Mouse (Mus musculus) urinary bladder, postnatal 10 days (tissue): ENCODE results near the gene Pex11b.
A peak's percentile ranks its signal among the peaks of the same experiment; 100 is the strongest.
"Not testable (repeated sequence)": the region's sequence is repeated elsewhere in the genome, so short reads cannot be mapped to it uniquely, and the experiment has no call there.

ENCODE experiments used
- DNase-seq: peaks from one replicate; pipeline ENCODE4 v3.0.0; 2022; ENCODE audit warnings: low spot score

Gene Pex11b

DNA sequence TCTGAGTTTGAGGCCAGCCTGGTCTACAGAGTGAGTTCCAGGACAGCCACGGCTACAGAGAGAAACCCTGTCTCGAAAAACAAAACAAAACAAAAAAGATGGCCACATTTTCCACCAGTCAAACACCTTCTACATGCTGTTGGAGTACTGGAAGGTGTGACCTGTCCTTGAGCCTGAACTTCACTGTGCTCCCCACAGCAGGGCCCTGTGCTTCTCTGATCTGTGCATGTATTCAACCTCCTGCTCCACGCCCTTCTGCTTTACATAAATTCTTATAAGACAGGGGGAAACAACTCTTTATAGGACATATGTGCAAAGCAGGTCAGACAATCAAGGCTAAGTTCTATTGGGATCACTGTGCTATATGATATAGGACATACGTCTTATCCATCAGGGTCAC, 12.0 kb upstream of the Pex11b start:
- DNase-seq = no peak

DNA sequence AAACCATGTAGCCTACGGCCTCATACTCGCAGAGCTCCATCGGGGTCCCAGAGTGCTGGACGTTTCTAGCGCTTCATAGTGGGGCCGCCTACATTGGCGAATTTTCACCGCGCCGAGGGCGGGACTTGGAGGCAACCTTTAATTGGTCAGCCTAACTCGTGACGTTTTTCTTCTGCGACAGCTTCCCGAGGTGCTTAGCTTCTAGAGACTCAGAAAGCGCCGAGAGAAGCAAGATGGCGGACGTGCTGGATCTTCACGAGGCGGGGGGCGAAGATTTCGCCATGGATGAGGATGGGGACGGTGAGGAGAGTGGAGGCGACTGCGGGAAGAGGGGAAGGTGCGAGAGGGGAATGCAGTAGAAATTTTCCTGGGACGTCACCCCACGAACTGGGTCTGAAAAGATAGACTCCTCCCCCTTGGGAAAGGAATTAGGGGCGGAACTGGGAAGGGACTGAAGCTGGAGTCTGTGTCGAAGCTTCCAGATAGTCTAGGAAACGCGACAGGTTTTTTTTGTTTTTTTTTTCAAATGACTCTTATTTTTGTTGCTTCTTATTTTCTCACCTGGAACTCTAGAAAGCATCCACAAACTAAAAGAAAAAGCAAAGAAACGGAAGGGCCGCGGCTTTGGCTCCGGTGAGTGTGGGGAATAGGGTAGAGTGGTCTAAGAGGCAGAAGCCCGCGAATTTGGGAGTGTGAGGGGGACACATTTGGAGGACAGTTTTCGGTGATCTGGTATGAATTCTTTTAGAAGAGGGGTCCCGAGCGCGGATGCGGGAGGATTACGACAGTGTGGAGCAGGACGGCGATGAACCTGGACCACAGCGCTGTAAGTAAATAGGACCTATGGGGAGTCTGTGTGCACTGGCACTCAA, 5.2 kb upstream of the Pex11b start, which contains the start of gene Rbm8a:
TSS of gene Rbm8a (plus strand) at position 205 of the 872 bp plus-strand sequence.
- peak; percentile 85 for DNase-seq

DNA sequence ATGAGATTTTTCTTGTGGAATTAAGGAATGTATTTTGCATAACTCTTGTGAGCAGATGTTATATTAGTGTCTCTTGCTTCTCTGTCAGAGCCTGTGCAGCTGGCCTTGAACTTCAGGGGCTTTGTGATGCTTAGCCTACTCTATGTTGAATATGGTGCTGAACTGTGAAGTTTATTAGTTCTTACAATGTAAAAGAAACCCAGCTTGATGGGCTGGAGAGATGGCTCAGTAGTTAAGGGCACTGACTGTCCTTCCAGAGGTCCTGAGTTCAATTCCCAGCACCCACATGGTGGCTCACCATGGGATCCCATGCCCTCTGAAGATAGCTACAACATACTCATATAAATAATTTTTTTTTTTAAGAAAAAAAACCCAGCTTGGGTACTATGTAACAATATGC, 3.1 kb upstream of the Pex11b start:
- no peak for DNase-seq

DNA sequence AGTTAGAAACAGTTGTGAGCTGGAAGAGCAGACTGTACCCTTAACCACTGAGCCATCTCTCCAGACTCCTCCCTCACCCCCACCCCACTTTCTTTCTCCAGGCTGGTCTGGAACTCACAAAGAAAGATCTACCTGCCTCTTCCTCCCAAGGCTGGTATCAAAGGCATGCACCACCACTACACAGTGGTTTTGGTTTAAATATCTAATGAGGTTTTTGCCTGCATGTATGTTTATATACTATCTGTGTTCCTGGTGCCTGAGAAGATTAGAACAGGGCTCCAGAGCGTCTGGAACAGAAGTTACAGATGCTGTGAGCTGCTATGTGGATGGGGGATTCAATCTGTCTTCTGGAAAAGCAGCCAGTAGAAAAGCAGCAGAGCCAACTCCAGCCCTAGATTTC, 1.2 kb upstream of the Pex11b start:
- DNase-seq = no peak

DNA sequence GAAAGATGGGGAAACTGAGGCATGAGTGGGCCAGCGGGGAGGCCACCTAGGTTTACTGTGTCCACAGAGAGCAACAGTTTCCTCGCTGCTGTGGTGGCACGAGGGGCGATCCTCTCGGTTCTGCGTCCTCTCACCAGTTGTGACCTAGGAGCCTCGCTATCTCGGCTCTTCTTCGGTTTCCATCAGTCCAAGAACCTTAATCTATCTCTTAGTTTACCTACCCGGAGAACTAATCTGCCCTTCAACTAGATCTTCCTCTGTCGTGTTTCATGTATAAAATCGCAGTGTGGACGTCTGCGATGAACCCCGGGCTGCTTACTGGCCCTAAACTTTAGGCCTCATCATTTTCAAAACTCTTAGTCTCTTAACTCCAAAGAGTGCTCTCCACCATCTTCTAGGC, 730 bp downstream of the Pex11b start:
- DNase-seq = no peak

DNA sequence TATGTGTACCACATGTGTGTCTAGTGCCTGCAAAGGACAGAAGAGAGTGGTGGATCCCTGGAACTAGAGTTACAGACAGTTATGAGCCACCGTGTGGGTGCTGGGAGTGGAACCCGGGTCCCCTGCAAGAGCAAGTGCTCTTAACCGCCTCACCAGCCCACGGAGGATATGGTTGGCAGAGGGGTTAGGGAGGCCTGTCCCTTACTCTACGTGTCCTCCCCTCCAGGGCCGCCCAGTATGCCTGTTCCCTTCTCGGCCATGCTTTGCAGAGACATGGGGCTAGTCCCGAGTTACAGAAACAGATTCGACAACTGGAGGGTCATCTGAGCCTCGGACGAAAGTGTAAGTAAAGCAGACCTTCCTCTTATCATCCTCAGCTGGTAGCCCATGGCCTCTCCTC, 1.3 kb downstream of the Pex11b start:
- no peak for DNase-seq

DNA sequence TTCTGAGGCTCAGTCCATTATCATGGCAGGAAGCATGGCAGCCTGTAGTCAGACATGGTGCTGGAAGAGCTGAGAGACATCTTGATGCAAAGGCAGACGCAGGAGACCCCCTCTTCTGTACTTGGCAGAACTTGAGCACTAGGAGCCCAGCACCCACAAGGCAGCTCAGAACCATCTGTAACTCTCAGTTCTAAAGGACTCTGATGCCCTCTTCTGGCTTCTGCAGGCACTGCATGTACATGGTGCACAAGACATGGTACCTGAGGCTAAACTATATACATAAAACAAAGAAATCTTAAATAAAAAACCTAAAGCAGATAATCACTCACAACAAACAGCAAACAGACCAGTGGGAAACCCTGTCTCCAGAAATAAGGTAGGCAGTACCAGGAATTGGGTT, 4.0 kb downstream of the Pex11b start:
- no peak for DNase-seq

DNA sequence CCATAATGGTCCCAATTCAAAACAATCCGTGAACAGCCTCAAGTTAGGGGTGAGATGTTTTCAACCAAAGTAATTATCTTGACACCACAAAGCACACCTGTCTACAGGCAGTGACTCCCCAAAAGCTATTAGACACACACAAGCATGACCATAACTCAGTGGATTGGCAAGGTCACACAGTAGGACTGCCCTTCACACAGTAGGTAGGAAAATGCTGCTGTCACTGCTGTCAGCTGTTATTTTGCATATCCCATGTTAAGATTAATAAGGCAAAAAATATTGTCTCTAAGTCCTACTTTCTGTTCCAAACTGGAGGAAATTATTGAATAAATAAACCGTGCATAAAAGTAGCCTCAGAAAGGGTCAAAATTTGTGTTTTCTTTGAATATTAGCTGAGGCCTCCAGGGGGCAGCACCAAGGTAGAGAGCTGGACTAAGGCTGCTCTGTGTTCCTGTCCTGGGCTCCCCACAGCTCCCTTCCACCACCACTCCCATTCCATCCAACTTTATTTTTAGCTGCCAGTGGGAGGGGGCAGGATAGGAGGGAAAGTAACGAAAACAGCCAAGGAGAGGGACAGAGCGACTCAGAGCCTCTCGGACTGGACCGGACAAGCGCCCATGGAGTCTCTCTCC, 10.0 kb downstream of the Pex11b start, which contains the start of gene Itga10:
TSS of gene Itga10 (plus strand) at position 567 of the 632 bp plus-strand sequence.
- DNase-seq = no peak

DNA sequence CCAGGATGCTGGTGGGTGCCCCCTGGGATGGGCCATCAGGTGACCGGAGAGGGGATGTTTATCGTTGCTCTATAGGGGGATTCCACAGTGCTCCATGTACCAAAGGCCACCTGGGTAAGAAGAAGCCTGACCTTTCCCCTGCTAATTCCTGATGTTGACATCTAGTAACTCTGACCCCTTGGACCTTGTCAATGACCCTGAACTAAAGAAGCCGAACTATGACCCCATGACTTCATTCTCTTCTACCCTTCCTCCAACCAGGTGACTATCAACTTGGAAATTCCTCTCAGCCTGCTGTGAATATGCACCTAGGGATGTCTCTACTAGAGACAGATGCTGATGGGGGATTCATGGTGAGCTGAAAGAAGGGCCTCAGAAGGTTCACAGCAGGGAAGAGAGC, 12.2 kb downstream of the Pex11b start:
- DNase-seq = no peak

DNA sequence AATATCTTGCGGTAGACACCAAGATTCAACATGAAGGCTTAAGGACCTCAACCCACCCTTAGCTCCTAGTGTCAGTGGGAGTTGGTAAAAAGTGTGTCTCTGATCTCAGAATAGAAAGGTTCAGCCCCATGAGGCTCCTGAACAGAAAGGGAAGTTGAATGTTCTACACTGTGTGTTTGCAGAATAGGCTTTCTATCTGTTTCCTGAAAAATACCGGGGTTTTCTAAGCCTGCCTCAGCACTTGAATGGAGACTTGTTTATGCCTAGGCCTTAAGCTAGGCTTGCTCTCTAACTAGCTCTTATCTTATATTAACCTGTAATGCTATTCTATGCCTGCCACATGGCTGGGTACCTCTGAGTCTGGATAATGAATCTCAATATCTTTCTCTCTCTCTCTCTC, 25.7 kb downstream of the Pex11b start:
- no peak for DNase-seq

DNA sequence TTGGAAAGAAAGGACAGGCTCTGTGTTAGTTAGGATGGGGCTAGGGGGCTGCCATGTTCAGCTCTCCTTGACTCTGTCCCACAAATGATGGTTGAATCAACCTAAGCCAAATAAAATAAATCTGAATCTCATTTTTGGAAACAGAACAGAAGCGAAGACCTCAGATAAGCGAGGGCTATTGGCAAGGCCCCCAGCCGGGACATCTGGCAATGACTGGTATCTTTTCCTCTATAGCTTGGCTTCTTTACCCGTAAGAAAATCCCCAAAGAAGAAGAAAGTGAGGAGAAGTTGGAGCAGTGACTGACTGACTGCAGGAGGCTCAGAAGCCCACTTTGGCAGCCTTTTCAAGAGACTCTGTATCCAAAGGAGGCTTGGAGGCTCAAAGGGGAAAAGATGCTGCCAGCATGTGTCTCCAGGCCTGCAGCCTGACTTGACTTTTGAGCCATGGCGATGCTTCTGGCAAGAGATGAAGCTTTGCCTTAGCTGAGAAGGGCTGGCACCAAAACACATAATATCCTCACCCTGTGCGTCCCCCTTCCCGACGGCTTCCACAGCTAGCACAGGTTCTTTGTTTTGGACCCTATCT, 27.6 kb downstream of the Pex11b start:
- DNase-seq = no peak

DNA sequence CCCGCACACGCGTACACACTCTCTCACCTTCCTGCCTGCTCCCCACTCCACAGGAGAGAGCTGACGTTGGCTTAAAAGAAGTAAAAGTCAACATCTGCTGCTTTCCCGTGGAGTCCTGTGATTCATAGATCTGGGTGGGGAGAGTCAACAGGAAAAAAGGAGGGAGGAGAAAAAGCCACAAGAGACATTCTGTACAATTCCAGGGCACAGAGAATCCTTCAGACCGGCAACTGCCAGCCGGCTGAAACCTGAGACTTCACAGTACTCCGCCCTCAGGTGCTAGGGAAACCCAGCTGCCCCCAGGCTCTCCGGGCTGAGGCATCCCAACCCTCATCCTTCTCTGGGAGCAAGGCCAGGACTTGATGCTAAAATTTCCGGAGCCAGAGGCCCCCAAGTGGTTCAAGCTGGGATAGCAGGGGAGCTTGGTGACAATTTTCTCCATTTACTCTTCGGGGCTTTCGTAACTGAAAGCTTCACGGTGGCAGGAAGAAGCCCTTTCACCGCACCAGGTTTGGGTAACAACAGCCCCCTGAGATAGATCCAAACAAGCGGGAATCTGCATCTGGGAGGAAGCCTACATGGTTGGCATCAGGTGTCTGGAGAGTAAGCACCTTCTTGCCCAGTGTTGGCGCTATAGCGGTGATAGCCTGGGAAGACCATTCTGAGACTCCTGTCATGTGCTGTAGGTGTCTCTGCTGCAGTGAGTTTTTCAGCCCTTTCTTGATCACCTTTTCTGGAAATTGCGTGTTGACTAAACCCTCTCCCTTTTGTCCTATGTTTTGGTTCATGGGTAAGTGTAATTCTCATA, 28.5 kb downstream of the Pex11b start:
- DNase-seq = peak; percentile 39

DNA sequence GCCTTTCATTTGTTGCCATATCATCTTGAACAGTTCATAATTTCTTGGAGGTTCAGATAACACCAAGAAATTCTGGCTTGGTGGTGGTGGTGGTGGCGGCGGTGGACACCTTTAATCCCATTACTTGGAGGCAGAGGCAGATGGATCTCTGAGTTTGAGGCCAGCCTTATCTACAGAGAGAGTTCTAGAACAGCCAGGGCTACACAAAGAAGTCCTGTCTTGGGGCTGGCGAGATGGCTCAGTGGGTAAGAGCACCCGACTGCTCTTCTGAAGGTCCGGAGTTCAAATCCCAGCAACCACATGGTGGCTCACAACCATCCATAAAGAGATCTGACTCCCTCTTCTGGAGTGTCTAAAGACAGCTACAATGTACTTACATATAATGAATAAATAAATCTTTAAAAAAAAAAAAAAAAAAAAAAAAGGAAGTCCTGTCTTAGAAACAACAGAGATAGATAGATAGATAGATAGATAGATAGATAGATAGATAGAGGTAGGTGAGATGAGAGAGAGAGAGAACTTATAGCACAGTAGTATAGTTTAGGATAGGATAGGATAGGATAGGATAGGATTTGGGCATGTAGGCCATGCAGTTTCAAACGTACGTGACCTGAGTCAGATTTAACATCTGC, 30.7 kb downstream of the Pex11b start:
- not testable (repeated sequence) for DNase-seq

DNA sequence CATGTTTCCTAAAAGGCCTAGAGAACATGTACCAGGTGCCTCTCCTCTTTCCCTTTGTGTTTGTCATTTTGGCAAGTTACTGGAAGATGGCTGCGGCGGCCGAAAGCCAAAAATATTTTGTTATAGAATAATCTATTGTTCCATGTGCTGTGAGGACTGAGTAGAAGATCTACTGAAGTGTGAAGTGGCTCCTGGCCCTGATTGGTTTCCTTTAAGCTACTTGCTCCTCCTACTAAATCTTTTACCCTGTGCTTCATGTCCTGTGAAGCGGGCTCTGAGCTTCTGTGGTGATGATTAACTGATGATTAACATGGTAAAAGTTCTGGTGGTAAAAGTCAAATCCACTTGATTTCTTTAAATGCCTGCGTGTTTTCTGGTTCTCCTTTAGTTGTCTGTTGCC, 31.7 kb downstream of the Pex11b start:
- DNase-seq = no peak

DNA sequence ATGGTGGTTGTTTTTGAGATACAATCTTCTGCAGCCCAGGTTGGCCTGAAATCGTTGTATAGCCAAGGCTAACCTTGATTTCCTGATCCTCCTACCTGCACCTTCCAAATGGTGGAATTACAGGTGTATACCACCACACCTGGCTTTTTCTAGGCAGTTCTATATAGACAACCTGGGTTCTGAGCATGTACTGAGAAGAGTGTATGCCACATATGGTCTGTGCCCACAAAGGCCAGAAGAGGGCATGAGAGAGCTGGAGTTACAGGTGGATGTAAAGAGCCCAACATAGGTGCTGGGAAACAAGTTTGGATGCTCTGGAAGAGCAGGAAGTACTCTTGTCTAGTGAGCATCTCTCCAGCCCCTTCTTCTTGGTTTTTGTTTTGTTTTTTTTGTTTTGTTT, 32.1 kb downstream of the Pex11b start:
- DNase-seq = no peak

DNA sequence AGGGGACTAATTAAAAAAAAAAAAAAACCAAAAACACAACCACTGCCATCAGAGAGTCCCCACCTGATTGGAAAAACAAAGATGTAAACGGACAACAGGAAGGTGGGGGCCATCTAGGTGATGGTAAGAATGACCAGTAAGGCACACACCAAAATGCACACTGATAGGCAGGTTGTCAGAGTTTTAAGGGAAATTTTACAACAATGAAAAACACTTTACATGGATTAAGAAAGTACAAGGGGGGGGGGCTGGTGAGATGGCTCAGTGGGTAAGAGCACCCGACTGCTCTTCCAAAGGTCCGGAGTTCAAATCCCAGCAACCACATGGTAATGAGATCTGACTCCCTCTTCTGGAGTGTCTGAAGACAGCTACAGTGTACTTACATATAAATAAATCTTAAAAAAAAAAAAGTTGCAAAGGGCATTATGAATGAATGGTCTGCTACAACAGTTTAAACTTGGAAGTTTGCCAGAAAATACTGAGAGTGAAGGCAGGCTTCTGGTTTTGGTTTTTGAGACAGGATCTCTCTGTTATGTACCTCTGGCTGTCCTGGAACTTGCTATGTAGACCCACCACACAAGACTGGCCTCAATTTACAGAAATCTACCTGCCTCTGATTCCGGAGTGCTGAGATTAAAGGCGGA, 33.4 kb downstream of the Pex11b start:
- no peak for DNase-seq

DNA sequence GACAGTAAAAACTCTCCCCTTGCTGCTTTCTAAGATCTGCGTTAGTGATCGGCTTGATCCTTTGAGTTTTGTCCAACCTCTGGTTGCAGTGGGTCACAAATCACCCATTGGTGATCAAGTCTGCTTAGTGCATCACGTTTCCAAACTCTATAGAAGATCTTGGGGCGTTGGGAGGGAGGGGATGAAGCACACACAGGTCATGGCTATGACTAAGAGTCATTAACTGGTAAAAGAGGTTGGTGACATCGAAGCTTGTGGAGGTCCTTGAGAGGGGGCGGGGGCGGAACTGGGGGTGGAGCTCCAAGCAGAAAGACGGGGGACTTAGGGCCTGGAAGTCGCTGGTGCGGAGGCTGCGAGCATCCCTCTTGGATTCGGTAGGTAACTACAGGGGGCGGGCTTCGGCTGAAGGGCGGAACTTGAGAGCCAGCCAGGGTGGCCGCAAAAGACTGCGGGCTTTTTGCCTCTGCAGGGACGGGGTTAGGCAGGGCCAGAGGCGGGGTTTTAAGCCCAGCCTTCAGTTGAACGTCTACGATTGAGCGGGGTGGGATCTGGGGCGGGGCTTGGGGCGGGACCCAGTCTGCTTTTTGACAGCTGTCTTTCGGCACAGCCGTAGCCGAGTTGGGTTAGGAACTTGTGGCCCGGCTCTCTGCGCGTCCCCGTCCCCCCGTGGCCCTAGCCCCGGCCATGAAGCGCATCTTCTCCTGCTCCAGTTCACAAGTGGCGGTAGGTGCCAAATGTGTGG, 34.7 kb downstream of the Pex11b start, which contains the start of gene Ankrd35:
TSS of gene Ankrd35 (plus strand) at position 405 of the 742 bp plus-strand sequence.
- no peak for DNase-seq

DNA sequence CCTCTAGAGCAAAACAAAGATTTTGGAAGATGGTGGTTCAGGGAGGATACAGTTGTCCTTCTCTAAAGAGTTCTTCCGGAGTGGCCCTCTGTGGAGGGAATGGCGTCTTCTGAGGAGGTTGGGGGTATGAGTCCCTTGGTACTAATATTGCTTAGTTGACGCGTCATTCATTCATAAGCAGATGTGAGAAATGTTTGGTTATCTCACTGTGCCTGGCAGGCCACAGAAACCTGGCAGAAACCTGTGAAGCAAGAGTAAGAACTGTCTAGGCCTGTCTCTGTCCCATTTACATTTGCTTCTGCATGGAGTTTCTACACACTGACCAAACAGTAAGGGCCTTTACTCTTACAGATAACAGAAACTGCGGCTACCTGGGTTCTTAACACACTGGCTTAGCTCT, 36.3 kb downstream of the Pex11b start:
- no peak for DNase-seq

DNA sequence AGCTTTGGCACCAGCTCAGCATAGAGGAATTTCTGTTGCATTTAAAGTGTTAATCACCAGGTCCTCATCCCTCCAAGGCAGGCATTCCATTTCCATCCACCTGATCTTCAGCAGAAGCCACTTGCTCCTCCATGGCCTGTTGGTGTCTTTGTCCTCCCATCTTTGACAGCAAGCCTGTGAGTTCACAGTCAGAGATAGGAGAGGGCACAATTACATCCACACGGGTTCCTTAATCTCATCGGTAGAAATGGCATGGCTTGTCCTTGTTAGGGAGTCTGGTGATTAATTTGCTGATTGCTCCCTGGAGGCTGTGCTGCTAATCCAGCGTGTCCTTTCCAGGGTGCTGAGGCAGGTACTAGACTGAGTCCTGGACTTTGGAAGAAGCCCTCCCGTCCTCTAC, 38.3 kb downstream of the Pex11b start:
- no peak for DNase-seq

DNA sequence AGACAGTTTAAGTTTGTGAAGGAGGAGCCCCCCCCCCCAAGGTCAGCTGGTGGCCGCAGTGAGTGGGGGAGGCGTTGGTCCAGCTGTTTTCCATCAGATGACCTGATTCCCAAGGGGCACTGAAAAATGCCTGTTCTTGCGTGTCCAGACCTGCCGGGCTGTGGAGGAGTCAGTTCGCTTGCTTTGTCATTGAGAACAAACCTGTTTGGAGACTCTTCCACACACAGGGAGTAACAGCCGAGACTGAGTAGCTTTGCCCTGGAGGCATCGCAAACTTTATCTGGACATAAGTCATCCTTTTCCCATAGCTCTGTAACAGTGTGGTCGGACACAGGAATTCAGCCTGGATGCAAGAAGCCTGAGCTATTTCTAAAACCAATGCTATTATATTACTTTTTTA, 39.3 kb downstream of the Pex11b start:
- no peak for DNase-seq
